Mouse (Mus musculus) frontal cortex, postnatal 14 days (tissue): ENCODE data around the gene Dhps.
"Not testable (repeated sequence)": the region's sequence is repeated elsewhere in the genome, so short reads cannot be mapped to it uniquely, and the experiment has no call there.

Experiments used
- DNase-seq, 2 experiments: peaks; one replicate each; pipeline ENCODE4 v3.0.0; 2022; ENCODE audit warnings: low spot score in 2 of 2

Gene Dhps

DNA sequence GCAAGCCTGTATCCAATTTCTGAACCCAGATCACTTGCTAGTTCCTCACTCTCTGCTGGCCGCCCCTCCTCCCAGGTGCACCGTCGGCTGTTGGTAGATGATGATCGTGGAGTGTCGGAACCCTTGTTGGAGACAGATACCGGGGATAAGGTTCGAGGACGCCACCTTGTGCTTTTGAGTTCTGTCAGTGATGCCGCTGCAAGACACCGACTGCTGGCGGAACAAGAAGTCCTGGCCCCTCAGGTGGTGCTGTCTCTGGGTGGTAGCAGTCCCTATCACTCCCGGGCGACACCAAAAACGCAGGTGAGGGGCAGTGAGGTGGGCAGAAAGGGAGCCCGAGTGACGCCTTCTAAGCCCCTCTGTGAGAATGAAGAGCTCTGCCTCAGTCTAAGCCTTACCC is 24.6 kb downstream of the Dhps start:
- DNase-seq = no peak

DNA sequence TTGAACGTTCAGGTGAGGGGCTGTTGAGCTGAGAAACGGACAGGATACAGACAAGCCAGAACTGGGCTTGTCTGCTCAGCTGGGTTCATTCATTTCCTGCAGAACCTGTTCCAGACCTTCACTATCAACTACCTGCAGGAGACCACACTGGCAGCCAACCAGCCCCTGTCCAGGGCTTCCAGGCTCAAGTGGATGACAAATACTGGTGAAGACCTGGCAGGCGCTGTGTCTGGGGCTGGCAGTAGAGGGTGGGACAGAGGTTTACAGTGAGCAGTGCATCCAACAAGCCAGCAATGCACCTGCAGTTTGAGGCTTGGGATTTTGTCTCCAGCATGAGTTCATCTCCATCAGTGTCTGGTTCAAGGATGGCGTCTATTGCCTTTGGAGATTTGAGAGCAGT is 25.3 kb downstream of the Dhps start:
- no peak for DNase-seq

DNA sequence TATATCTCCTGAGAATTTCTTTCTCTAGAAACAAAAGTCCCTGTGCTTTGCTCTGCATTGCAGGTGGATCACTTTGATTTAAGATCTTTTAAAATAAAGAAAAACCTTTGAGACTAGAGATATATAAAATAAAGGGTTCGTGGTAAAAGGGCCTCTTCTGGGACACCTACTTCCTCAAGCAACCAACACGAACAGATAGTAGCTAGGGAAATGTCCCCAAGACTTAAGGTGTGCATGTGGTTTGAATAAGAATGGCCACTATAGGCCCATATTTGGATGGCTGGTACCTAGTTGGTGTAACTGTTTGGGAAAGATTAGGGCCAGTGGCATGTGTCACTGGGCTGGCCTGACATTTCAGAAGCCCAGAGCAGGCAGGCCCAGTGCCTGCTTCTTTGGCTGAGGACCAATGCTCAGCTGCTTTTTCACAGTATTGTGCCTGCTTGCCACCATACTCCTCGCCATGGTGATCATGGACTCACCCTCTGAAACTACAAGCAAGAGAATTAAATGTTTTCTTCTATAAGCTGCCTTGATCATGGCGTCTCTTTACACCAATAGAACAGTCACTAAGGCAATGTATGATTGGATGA is 28.6 kb downstream of the Dhps start:
- no peak for DNase-seq

DNA sequence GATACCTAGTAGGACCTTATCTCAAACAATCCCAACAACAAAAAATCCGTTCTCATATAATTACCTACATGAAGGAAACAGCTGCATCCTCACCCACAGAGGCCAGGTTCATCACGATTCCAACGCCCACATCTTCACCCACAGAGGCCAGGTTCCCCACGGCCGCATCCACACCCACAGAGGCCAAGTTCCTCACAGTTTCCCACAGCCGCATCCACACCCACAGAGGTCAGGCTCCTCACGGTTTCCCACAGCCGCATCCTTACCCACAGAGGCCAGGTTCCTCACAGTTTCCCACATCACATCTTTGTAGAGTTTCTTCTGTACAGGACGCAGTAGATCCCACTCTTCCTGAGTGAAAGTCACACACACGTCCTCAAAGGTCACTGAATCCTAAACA is 41.7 kb downstream of the Dhps start:
- DNase-seq = no peak

DNA sequence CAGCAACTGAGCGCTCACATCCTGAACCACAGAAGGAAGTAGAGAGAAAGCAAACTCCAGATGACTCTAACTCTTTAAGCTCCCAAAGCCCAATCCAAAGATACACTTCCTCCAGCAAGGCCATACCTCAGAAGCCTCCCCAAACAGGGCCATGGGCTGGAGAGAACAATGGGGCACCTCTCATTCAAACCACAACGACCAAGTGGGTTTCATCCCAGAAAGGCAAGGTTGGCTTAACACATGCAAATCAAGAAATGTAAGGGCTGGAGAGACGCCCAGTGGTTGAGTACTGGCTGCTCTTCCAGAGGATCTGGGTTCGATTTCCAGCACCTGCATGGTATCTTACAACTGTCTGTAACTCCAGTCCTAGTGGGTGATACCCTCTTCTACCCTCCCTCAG is 43.9 kb downstream of the Dhps start:
- no peak for DNase-seq

DNA sequence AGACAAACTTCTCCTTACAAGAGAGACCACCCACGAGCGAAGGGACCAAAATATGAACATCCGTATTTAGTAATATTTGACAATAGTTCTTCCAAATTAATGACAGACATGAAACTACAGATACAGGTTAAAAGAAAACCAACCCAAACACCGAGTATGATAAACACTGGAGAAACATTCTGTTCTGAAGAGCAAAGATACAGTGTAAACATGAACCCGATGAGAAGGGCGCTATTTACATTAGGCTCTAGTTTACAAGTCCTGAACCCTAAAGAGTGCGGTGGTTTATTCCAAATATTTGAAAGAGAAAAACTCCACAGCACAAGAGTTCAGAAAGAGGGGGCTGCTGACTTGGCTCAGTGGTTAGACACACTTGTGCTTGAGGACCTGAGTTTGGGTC is 45.4 kb downstream of the Dhps start:
- DNase-seq = no peak

DNA sequence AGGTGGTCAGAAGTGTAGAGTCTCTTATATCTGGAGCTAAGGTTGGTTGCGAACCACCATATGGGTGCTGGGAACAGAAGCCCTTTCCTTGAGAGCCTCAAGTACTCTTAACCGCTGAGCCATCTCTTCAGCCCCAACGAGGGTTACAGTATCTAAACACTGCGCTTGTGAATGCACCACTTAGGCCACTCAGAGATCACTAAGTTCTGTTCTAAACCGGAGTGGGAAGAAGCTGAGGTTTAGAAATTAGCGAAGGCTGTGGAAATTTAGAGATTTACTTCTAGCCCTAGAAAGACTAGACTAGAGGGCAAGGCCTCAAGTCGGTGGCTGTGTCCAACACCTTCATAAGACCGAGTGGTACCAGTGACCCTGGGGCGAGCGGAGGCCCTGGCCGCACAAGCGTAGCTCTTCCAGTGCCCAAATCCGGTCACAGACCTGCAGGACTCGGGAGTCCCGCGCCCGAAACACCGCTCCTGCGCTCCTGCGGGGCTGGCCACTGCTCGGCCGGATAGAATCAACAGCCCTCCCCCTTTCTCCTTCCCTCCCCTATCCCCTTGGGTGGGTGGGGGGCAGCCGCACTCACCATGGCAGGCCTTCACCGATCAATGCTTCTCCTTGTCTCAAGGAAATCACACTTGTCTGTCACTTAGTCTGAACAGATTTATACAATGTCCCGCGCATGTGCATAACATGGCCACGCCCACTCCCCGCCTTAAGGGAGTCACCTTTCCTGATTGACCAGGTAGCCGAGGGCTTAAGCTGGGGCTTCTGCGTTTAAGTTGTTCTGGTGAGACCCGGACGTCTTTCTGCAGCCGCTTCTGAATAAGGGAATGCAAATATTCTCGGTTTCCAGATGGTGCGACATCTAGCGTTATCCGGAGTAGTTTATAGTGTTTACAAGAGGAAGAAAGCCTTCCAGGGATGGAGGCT is 47.8 kb downstream of the Dhps start:
- DNase-seq = peak; percentile 73 to 75

DNA sequence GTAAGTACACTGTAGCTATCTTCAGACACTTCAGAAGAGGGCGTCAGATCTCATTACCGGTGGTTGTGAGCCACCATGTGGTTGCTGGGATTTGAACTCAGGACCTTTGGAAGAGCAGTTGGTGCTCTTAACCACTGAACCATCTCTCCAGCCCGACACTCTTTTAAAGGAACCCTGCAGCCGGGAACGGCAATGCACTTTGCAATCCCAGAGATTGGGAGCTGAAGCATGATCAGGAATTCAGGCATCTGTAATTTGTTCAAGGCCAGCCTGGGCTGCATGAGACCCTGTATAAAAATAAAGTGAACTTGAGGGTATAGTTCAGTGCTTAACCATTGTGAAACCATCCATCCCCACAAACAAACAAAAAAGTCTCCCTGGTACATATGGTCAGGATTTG is 48.7 kb downstream of the Dhps start:
- not testable (repeated sequence) for DNase-seq

DNA sequence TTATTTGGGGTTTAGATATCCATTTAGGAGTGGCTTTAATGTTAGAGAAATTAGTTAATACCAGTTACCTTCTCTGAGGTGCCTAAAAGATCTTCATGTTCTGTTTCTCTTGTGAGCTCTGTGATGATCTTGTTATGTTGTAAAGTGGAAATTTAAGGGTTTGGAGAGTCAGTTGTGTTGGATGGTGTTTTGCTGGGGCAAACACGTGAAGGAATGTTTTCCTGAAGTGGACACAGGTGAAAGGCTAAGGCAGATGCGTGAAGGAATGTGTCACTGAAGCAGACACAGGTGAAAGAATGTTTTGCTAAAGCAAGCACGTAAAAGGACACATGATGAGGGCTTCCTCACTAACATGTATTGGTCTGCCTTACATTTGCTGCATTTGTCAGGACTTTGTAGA is 51.4 kb downstream of the Dhps start, which contains the start of gene Zfp791:
Gene Zfp791, minus strand, starts transcription at position 101 of the 400 bp plus-strand sequence.
- DNase-seq = no peak

DNA sequence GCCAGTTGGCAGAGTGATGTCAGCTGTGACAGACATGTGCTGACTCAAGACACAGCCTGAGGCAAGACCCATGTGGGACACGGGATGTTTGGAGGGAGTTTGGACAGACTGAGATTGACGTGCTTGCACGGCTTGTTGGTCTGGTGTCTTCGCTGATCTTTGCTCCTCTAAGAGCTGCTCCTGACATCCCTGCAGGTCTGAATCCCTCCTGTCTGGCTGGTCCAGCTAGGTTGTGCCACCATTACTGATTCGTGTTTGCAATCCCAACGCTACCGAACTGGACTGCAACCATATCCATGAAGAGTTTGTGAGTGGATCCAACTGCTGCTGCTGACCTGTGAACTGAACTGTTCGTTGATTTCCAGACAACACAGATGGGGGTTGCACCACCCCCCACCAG is 52.1 kb downstream of the Dhps start:
- no peak for DNase-seq
